Mouse (Mus musculus) lung, postnatal 0 days (tissue): ENCODE measurements around the gene Cd3e.

Experiments used
- CTCF ChIP-seq: IDR thresholded peaks from 2 replicates; pipeline ENCODE4 v1.5.1; 2016; ENCODE audit warnings: antibody characterized with exemption, mild to moderate bottlenecking
- EP300 ChIP-seq: IDR thresholded peaks from 2 replicates; pipeline ENCODE4 v1.6.1; 2016; ENCODE audit warnings: antibody characterized with exemption, mild to moderate bottlenecking, control low read depth

GRCm38 (mm10) chr9:45046973-45047372 lies 37.5 kb upstream of the Cd3e start:
- TF ChIP-seq CTCF = no peak
- TF ChIP-seq EP300 = no peak
